Mouse (Mus musculus) frontal cortex, postnatal 36 days (tissue): ENCODE measurements around the gene Mxra7.
"Not testable (repeated sequence)": the region's sequence is repeated elsewhere in the genome, so short reads cannot be mapped to it uniquely, and the experiment has no call there.

Source experiments
- DNase-seq, 2 experiments: peaks; one replicate each; pipeline ENCODE4 v3.0.0; 2022; ENCODE audit warnings: low spot score in 2 of 2

Mxra7 gene

DNA sequence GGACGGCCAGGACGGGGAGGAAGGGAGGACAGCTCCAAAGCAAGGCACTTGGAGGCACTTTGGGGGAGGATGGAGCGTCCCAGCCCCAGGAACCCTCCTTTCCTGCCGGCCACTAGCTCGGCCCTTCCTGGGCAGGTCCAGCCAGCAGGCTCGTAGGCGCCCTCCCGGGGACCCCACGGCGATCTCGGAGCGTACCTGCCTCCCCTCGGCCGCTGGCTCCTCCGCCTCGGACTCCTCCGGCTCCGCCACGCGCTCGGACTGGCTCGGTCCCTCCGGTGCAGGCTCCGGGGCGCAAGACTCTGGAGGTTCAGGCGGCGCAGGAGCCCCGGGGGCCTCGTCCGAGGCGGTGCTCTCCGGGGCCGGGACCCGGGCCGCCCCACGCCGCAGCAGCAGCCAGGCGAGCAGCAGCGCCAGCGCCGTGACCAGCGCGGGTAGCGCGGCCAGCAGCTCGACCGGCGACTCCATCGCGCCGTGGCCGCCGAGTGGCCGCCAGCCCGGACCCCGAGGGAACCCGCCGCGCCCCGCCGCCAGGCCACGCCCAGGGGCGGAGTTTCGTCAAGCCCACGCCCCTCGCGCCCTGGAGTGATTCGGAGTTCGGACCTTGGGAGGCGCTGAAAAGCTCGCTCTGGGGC is at the start of gene Mxra7:
Gene Mxra7 (minus strand): TSS at position 513 of the 632 bp plus-strand sequence.
- DNase-seq, result peak; percentile 46

DNA sequence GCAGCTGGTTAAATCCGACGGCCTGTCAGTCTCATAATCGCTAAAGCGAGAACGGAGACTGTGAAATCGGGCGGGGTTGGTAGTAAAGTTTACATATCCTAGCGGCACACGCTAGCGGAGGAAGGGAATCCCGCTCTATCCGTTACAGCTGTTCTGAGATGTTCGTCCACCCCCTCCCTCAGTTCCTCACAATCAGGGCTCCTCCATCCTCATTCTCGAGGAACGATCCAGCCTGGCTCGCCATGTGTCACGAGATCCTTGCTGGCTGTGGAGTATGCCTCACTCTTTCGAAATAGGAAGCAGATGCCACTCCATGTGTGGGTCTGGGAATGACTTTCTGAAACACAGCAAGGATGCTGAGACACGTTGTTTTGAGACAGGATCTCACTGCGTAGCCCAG is 46.1 kb upstream of the Mxra7 start:
- peak; percentile 45 to 60 for DNase-seq

DNA sequence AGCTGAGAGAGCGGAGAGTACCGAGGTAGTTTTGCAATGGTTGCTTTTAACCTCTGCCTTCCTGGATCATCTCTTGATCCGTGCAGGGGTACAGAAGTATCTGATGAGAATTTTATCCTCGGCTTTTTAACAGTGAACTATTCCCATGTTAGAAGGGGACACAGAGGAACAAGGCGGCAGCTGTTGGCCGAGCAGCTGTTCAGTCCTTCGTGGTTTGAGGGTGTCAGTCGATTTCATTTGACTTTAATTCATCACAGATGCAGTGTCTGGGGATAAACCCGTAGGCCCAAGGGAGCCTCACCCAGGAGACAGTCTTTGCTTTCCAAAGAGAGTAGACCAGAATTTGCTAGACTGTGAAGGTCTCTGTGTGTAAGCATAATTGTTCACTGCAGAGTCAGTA is 43.7 kb upstream of the Mxra7 start:
- DNase-seq, result no peak

DNA sequence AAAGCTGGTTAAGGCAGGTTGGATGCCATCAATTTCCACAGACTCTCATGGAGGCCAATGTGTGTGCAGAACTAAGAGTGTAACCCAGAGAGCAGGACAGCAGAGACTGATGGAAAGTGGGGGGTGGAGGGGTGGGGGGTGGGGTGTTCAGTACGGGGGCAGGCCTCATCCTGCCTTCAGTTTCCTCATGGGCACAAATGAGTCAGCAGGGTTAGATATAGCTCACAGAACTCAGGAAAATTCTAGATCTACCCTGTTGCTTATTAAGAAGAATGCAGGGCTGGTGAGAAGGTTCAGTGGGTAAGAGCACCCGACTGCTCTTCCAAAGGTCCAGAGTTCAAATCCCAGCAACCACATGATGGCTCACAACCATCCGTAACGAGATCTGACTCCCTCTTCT is 41.8 kb upstream of the Mxra7 start:
- no peak for DNase-seq

DNA sequence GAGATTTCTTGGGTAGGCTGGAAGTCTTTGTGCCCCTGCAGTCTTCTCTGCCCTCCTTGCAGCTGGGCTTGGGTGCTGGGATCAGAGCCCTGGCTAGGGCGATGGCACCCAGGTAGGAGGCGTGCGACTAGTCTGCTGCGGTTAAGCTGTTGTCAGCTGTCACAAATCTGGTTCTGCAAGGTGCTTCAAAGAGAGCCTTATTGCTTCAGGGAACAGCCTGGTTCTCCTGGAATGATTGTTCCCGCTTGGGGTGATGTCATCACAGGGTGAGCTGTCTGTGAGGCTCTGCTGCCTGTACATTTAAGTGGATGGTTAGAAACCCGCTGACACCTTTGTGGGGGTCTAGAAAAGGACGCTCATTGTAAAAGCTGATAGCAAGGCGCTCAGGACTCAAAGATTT is 41.4 kb upstream of the Mxra7 start:
- DNase-seq, result no peak

DNA sequence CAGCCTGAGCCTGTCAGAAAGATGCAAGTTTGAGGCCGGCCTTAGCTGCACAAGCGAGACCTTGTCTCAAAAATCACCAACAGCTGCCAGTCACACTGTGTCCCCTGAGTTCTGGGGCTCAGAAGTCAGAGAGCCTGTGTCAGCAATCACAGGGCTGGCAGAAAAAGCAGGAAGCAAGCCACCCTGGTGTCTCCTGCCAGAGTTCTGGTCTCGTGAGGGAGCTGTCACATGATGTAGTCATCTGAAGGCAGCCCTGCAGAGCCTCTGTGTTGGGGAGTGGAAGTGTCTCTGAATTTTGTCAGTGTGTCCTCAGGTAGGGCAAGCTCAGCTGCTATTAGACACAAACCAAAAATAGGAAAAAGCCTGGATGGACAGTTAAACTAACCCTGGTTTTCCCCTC is 40.3 kb upstream of the Mxra7 start:
- DNase-seq, result peak in 1 of 2 experiments; percentile 9

DNA sequence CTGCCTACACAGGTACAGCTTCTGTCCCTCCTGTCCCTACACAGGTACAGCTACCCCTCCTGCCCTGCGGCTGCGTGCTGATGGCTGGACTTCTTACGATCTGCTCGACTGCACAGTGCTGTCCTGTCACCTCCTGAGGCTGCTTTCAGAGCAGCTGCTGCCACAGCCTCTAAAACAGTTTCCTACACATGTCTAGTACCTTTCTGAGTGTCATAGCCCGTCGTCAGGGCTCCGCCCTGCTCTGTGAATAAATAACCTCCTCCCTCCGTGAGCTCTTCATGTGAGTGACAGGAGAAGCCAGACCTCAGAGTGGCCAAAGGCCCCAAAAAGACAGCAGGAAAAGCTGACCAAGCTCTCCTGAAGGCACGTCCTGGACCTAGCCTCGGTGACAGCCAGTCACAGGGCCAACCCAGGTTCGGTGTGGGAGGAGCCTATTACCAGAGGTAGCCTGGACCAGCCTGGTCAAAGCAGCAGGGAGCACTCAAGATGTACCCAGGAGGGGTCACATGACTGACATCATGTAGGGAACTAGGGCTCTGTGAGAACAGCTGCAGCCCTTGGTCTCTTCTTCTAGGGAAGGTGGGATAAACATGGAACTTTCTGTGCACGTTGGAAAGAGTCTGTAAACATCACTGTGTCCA is 38.2 kb upstream of the Mxra7 start:
- no peak for DNase-seq

DNA sequence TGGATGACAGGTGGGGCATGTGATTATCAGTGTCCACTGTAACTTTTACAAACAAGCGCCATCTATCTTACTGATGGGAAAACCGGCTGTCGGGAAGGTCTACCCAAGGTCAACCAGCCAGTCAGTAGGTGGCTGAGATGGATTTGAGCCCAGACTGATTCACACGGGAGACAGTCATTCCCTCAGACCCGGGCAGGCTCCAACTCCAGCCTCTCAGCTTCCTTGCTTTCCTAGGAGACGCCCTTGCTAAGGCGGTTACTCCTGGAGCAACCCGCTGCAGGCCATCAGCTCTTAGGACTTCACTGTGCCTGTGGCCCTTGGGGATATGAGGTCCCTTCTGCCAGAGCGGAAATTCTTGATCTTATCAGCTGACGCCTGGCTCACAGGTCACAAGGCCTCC is 36.6 kb upstream of the Mxra7 start:
- no peak for DNase-seq

DNA sequence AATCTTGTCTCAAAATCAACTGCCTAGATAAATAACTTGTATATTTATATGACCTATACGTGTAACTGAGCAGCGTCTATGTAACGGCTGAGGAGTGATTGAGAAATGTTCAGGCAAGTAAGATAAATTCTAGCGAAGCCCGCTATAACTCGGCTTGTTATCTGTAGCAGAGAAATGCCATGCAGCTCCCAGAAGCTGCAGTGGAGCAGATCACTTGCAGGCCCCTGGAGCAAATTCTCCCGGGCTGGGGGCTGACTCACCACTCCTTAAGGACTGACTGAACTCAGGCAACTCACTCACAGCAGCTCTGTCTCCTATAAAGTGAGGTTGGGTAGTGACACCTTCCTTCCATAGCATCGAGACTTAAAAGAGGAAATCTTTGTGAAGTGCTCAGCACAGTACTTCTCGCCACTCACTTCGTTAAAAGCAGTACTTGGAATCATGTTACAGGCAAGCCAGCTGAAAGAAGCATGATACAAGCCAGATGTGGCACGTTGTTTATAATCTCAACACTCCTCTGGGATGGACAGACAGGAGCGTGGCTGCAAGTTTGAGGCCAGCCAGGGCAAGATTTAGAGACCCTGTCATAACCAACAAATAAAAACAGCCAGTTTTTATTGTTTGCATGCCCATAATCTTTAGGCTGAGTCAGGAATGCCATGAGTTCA is 29.5 kb upstream of the Mxra7 start:
- no peak for DNase-seq

DNA sequence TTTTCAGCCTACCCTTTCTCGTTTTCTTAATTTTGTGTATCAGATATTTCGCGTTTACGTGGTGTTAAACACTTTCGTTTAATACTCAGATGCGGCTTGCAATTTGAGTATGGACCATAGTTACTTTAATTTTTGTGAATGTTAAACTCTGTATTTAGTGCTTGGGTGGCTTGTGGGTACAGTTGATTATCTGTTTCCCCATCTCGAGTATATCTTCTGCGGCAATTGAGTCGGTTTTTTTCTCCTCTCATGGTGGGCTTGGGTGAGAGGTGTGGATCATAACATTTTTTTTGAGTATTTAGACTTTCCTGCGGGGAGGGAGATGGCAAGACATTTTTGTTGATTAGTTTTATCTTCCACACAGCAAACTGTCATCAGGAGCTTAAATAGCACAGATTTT is 26.4 kb upstream of the Mxra7 start:
- no peak for DNase-seq

DNA sequence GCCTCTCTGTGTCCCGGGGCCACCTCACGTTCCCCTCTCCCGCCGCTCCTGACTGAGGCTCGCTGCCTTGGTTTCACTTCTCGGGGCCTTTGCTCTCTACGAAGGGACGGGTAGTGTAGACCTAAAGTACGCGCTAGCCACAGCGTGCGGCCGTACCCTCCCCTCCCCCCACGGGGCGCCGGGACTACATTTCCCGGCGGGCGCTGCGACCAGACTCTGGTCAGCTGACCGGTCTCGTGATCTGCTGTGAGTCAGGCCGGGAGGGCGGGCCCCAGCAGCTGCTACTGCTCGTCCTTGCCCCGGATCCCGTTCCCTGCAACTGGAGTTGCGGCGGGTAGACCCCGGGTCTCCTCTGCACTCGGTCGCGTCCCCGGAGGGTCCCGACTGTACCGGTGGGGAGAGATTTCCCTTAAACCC is 25.7 kb upstream of the Mxra7 start:
- DNase-seq, result peak; percentile 97 to 99

DNA sequence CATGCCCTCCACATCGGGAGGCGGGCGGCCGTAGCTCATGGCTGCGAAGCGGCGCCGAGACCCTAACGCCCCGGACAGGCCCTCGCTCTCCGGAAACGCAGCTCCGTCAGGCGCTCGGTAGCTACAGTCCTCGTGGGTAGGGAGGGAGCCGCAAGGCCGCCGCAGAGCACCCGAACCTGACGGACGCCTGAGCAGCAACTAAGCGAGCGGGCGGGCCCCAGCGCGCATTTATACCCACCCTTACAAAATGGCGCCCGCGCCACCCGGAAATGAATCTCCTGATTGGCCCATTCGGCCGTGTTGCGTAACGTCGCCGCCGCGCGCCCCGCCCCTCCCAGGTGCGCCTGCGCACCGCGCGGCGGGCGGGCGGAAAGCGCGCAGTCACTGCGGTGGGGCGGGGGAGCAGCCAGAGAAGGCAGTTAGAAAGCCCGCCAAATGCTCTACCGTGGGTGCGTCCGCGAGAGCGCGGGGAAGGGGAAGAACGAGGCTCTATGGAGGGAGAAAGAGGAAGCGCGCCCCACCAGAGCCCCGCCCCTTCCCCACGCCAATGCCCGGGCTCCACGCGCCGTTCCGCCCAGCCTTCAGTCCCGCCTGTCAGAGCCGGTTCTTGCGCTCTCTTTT is 25.2 kb upstream of the Mxra7 start, which contains the start of gene Srsf2:
Gene Srsf2 (minus strand): TSS at position 204 of the 621 bp plus-strand sequence.
- DNase-seq, result peak; percentile 96 to 98

DNA sequence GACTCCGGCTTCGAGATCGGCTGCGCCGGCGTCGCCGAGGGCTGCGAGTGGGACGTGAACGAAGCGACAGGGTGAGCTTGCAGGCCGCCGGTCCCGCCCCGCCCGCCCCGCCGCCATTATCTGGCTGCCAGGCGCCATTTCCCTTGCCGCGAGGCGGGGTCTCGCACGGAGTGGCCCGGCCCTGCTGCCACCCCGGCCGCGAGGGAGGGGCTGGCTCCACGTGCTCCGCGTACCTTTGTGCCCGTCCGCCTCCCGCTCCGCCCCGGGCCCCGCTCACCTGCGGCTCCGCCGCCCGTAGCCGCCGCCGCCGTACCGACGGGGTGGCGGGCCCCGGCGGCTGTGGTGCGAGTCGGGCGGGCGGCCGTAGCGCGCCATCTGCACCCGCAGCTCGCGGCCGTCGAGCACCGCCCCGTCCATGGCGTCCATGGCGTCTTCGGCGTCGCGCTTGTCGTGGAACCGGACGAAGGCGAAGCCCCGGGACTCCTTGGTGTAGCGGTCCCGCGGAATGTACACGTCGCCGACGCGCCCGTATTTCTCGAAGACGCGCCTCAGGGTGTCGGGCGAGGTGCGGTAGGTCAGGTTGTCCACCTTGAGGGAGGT is 24.5 kb upstream of the Mxra7 start, which contains the start of gene Mfsd11:
Gene Mfsd11 (plus strand): TSS at position 150 of the 600 bp plus-strand sequence.
- peak; percentile 66 to 67 for DNase-seq

DNA sequence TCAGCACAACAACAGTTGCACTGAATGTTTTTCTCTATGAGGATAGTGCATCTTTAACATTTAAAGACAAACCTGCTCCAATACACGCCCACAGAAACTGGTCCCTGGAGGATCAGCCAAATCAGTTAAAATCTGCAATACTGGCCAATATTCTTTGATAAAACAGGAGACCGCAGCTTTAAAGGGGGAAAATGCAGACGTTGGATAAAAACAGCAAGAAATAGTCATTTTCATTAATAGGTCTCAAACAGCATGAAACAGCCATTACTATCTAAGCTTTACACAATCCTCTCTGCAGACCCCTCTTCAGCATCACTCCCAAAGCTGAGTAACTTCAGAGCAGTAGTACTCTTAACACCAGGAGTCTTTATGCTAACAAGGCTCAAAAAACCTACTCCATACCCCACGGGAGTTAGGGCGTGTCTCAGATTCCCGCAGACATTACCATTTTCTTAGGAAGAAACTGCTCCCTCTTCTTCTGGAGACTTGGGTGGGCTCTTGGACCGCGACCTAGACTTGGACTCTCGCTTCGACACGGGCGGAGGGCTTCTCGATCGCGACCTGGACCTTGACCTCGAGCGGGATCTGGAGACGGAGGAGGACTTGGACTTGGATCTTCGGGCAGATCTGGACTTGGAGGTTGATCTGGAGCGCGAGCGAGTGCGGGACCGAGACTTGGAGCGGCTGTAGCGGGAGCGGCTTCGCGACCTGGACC is 23.9 kb upstream of the Mxra7 start:
- peak; percentile 30 to 37 for DNase-seq

DNA sequence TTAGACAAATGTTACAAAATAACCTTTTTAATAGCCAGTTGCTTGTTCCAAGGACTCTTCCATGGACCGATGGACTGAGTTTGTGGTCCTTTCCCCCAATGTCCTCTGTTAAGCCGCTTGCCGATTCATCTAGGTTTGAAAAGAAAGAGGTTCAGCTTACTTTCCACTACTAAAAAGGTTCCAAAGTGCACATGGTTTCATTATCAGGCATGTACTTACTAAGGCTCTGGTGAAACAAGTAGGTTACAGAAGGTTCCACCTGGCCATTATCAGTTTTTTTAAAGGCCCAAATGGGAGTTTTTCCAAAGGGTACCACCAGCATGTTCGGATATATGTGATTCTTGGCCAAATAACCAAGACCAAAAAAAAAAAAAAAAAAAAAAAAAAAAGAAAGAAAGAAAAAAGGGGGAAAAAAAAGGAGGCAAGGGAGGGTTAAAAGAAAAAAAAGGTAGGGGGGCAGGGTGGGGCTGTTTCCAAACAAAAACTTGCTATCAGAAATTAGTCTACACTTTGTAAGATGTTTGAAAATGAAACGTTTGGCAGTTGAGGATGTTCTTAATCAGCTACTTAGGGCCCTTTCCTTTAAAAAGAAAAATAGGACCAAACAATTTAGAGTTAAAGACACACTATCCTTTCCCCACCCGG is 23.1 kb upstream of the Mxra7 start:
- no peak for DNase-seq

DNA sequence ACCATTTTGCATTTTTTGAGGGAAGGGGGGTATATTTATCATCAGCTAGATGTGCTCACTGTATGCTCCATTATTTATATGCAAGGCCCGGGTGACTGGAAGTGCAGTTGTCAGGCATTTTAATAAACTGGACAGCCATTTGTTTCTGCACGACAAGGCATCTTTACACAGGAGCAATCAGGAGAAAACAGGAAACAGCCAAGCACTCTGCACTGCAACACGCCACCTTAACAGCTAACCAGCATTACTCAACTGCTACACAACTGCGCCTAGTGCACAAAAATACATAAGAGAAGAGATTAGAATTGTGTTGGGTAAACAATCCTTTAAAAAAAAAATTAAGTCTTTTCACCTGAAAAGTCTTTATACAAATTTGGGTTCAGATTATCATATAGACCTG is 22.2 kb upstream of the Mxra7 start:
- DNase-seq, result no peak

DNA sequence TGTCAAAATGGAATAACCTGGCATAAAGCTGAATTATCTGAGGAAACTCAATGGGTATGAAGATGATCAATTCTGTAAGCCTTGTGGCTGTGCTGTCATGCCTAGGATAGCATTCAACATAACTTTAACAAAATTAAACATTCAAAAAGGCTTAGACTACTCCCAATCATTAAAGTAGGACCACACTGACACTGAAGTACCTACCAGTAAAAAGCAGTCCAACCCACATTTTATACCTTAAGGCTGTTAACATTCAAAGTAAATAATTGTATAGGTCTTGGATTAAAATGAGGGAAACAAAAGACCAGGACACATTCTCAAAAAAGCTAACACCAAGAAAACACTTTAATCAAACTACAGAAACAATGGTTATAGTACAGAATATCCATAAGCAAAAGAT is 21.7 kb upstream of the Mxra7 start:
- no peak for DNase-seq

DNA sequence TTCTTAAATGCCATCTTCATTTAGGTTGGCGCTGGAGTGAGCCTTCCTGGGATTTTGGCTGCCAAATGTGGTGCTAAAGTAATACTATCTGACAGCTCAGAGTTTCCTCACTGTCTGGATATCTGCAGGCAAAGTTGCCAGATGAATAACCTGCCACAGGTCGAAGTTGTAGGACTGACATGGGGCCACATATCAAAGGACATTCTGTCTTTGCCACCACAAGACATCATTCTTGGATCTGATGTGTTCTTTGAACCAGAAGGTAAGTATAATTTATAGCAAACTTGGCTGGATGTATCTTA is 21.0 kb upstream of the Mxra7 start:
- DNase-seq, result not testable (repeated sequence)

DNA sequence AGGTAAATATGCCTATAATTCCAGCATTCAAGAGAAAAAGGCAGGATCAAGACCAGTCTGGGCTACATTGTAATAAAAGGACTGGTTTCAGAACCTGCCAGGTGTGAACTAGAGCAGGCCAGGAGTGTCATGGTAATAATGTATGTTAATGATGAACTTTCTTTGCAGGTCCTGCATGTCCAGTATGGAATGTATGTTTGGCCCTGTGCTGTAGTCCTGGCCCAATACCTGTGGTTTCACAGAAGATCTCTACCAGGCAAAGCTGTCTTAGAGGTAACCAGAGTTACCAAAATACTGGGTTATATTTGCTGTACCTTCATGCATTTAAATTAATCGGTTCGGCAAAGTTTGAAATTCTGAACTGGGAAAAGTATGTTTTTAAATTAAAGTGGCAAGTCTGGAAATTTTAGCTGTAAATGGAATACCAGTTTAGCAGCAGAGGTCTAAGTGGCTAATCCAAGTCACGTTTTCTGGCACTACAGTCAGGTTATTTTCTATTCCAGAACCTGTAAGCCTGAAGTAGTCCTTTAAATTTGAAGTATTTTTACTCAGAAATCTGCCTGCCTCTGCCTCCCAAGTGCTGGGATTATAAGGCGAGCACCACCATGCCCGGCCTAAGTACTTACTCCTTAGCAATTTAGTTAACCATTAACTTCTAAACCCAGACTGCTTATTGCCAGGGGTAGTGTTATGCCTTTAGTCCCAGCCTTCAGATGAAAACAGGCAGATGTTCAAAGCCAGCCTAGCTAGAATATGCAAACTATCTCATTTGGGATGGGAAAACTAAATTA is 20.4 kb upstream of the Mxra7 start:
- no peak for DNase-seq
